Mouse (Mus musculus): ENCODE measurements around the gene Mtap.

GRCm38 (mm10) chr4:89116006-89116405 is 20.9 kb upstream of the Mtap start:
- TF ChIP-seq MYOG (IDR thresholded peaks at IDR 0.05; ENCODE audit: control insufficient read depth, extremely low read depth, insufficient read length) = no peak
- TF ChIP-seq CTCF (IDR thresholded peaks at IDR 0.05; ENCODE audit: control insufficient read depth, insufficient read depth, insufficient read length) = no peak
- TF ChIP-seq MAX (IDR thresholded peaks at IDR 0.05) = no peak

Measured in C2C12 (cell line).